Mouse (Mus musculus): ENCODE measurements around the gene Cacnb3.

DNA sequence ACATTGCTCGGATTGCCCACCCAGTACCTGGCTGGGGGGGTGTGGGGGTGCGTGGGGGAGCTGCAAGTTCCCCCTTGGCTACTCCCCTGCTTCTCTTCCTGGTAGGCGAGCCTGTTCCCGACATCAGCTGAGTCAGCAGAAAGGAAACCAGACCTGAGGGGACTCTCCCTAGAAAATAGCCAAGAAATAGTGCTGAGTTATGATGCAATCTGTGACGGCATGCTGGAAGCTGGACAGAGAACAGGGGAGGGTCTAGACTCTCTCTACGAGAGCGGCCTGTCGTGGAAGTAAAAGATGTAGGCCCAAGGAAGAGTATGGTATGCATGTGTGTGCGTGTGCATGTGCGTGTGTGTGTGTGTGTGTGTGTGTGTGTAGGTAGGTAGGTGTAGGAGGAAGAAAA is 52.5 kb downstream of the Cacnb3 start:
- TF ChIP-seq CTCF (conservative IDR thresholded peaks at IDR 0.05; ENCODE audit: insufficient read depth, insufficient read length, low read depth, low read length) (no peak), POLR2A (IDR thresholded peaks at IDR 0.05; ENCODE audit: low read depth, low read length) (no peak)
